Mouse (Mus musculus) kidney, adult 11 months (tissue): ENCODE results near the gene Zfp985.
"Not testable (repeated sequence)": the region's sequence is repeated elsewhere in the genome, so short reads cannot be mapped to it uniquely, and the experiment has no call there.

ENCODE experiments used
- DNase-seq: peaks from one replicate; pipeline ENCODE4 v3.0.0; 2022

Gene Zfp985

DNA sequence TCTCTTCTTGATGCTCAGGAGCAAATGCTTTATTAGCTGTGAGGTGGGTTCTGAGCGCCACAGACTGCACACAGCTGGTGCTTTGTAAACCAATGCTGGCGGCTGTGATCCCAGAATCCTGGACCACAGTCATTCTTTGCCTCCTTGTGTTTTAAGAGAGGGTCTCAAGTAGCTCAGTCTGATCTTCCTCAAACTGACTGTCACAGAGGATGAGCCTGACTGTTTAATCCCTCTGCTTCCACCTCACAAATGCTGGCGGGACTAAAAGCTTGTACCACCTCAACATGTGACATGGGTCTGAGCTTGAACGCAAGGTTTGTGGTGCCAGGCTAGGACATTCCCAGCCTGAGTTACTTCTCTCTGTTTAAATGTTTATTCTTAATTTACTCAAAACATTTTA, 52.4 kb downstream of the Zfp985 start:
- no peak for DNase-seq

- DNase-seq, result not testable (repeated sequence)
These were observed 53.4 kb downstream of the Zfp985 start for GRCm38 (mm10) chr4:147606511-147606910.

GRCm38 (mm10) chr4:147633818-147634262, 80.8 kb downstream of the Zfp985 start:
- DNase-seq, result not testable (repeated sequence)
